Comparison of ENCODE assay signal across 9 mouse cellular contexts in genomic region chr4:99941655-99942414, GRCm38 (mm10). TPM values are rescaled to one million over a fixed set of nuclear protein-coding genes. Genes with fewer than 3 reads are reported as not detected.
DNase-seq lines count a peak whose midpoint lies in the region; ATAC-seq and TF ChIP-seq lines count a peak whose summit lies in the region.
"Had no signal": no experiment of that assay in that cellular context is flagged by ENCODE, and none has a peak within 500 bp of the region (broad histone marks: within the 10 kb centered on the region; RNA-seq: fewer than 3 reads in every experiment).

No protein-coding gene starts in this region.

- ATAC-seq in hindbrain, postnatal 0 days: peak; percentile 55; the same call in 1 of the 2 replicates
- ATAC-seq in heart, embryonic 13.5 days (ENCODE audit: extremely low read depth, insufficient number of reproducible peaks, low FRiP score, low TSS enrichment): no peak
- ATAC-seq in liver, embryonic 16.5 days (ENCODE audit: low read depth): peak; percentile 57
- ATAC-seq in granulocyte monocyte progenitor cell, adult 5-6 weeks (replicated peaks; ENCODE audit: poor library complexity, severe bottlenecking): no peak

- WGBS in hindbrain, postnatal 0 days: 75% methylated on average over 10 of the region's 10 CpGs
- WGBS in hindbrain, embryonic 10.5 days: 81% methylated on average over 10 of the region's 10 CpGs
- WGBS in heart, embryonic 13.5 days: 44% methylated on average over 10 of the region's 10 CpGs
- WGBS in liver, embryonic 16.5 days (ENCODE audit: insufficient replicate concordance): 58% methylated on average over 10 of the region's 10 CpGs

- no peak overlapping the region for H3K4me3 ChIP-seq in hindbrain, postnatal 0 days (ENCODE audit: low read length)
- no peak overlapping the region for H3K4me3 ChIP-seq in hindbrain, embryonic 10.5 days
- H3K4me3 ChIP-seq in heart, embryonic 13.5 days: no peak overlapping the region
- H3K4me3 ChIP-seq in liver, embryonic 16.5 days (ENCODE audit: low read depth, low read length): no peak overlapping the region
- H3K4me3 ChIP-seq: hindbrain, embryonic 15.5 days had no signal

- no peak overlapping the region for H3K9ac ChIP-seq in hindbrain, postnatal 0 days (replicated peaks; ENCODE audit: low read length)
- no peak overlapping the region for H3K9ac ChIP-seq in heart, embryonic 13.5 days
- no peak overlapping the region for H3K9ac ChIP-seq in liver, embryonic 16.5 days (ENCODE audit: low read depth, low read length)
- H3K9ac ChIP-seq: hindbrain, embryonic 15.5 days had no signal

- H3K36me3 ChIP-seq in hindbrain, postnatal 0 days (ENCODE audit: insufficient read depth, low read length): no peaks in the 10 kb centered on the region
- no peaks in the 10 kb centered on the region for H3K36me3 ChIP-seq in hindbrain, embryonic 10.5 days
- peaks cover 20% of the 10 kb centered on the region for H3K36me3 ChIP-seq in heart, embryonic 13.5 days
- no peaks in the 10 kb centered on the region for H3K36me3 ChIP-seq in liver, embryonic 16.5 days (ENCODE audit: control insufficient read depth, insufficient read depth)
- H3K36me3 ChIP-seq: hindbrain, embryonic 15.5 days had no signal

- no peak overlapping the region for H3K27ac ChIP-seq in hindbrain, postnatal 0 days
- H3K27ac ChIP-seq in hindbrain, embryonic 10.5 days: no peak overlapping the region
- H3K27ac ChIP-seq in heart, embryonic 13.5 days (replicated peaks): peak overlapping the region; percentile 28; the same call in 1 of the 2 replicates
- no peak overlapping the region for H3K27ac ChIP-seq in liver, embryonic 16.5 days (ENCODE audit: low read length)
- H3K27ac ChIP-seq: hindbrain, embryonic 15.5 days had no signal

- peak; percentile 49 for TF ChIP-seq CTCF in hindbrain, postnatal 0 days (IDR thresholded peaks at IDR 0.05; ENCODE audit: low read depth)

- H3K27me3 ChIP-seq in hindbrain, postnatal 0 days (ENCODE audit: insufficient read depth, low read length): no peaks in the 10 kb centered on the region
- no peaks in the 10 kb centered on the region for H3K27me3 ChIP-seq in hindbrain, embryonic 10.5 days (ENCODE audit: insufficient read depth, poor library complexity, severe bottlenecking)
- H3K27me3 ChIP-seq in heart, embryonic 13.5 days (replicated peaks): no peaks in the 10 kb centered on the region
- no peaks in the 10 kb centered on the region for H3K27me3 ChIP-seq in liver, embryonic 16.5 days (ENCODE audit: control insufficient read depth, insufficient read depth, low read depth, low read length)
- H3K27me3 ChIP-seq: hindbrain, embryonic 15.5 days had no signal

- no peaks in the 10 kb centered on the region for H3K4me1 ChIP-seq in hindbrain, postnatal 0 days (ENCODE audit: insufficient read depth, low read length)
- peaks cover 8% of the 10 kb centered on the region; the same call in 1 of the 2 replicates for H3K4me1 ChIP-seq in hindbrain, embryonic 10.5 days (replicated peaks)
- peaks cover 45% of the 10 kb centered on the region for H3K4me1 ChIP-seq in heart, embryonic 13.5 days
- H3K4me1 ChIP-seq in liver, embryonic 16.5 days (ENCODE audit: control insufficient read depth, low read depth, low read length): no peaks in the 10 kb centered on the region; the same call in none of the 2 replicates
- H3K4me1 ChIP-seq: hindbrain, embryonic 15.5 days had no signal

- no peak overlapping the region for H3K4me2 ChIP-seq in hindbrain, postnatal 0 days (ENCODE audit: low read depth, low read length)
- no peak overlapping the region for H3K4me2 ChIP-seq in heart, embryonic 13.5 days
- no peak overlapping the region for H3K4me2 ChIP-seq in liver, embryonic 16.5 days (ENCODE audit: low read depth, low read length)
- H3K4me2 ChIP-seq: hindbrain, embryonic 15.5 days had no signal

- DNase-seq in hindbrain, postnatal 0 days (ENCODE audit: low spot score): peak; percentile 66
- DNase-seq in hindbrain, embryonic 10.5 days (ENCODE audit: low spot score): no peak
- DNase-seq in ZHBTc4 (ENCODE audit: low read depth, low spot score): peak; percentile 36
- DNase-seq in c-Kit-positive CD71-positive TER-119-positive erythroid progenitor cells, embryonic 14.5 days (ENCODE audit: low spot score): no peak
- DNase-seq in spleen, postnatal 14 days (ENCODE audit: low spot score in 2 of 2): no peak

- H3K9me3 ChIP-seq in hindbrain, postnatal 0 days (ENCODE audit: low read length): no peaks in the 10 kb centered on the region
- H3K9me3 ChIP-seq in hindbrain, embryonic 10.5 days: no peaks in the 10 kb centered on the region
- H3K9me3 ChIP-seq in heart, embryonic 13.5 days: no peaks in the 10 kb centered on the region
- no peaks in the 10 kb centered on the region for H3K9me3 ChIP-seq in liver, embryonic 16.5 days (replicated peaks; ENCODE audit: control insufficient read depth, low read length)
- H3K9me3 ChIP-seq: hindbrain, embryonic 15.5 days had no signal

RNA-seq across cellular contexts. Expression of gene Itgb3bp, which starts 12.2 kb away (rescaled TPM):
- total RNA-seq in hindbrain, postnatal 0 days (2014; rRNA removed): 1.8 and 2.8 TPM in 2 replicates
- 12.7 and 13.9 TPM in 2 replicates for polyA plus RNA-seq in hindbrain, postnatal 0 days (2015; fragmentation: Nextera tagmentation; extraction: Ambion mirVana)
- polyA plus RNA-seq in hindbrain, embryonic 10.5 days (2016; fragmentation: Nextera tagmentation; extraction: Ambion mirVana): 51.8 and 56.2 TPM in 2 replicates
- polyA plus RNA-seq in heart, embryonic 13.5 days (2015; fragmentation: Nextera tagmentation; extraction: Ambion mirVana): 33.2 and 35.9 TPM in 2 replicates
- polyA plus RNA-seq in liver, embryonic 16.5 days (2015; fragmentation: Nextera tagmentation; extraction: Ambion mirVana): 11.6 and 15.1 TPM in 2 replicates
- total RNA-seq in granulocyte monocyte progenitor cell, adult 5-6 weeks (2014; fragmentation: Nextera tagmentation): 27.2 and 31.5 TPM in 2 replicates
- total RNA-seq in granulocyte monocyte progenitor cell, adult 5-6 weeks (2017): 14.0 and 18.1 TPM in 2 replicates

RNA-seq across cellular contexts. Expression of gene Pgm1, which starts 12.6 kb away (rescaled TPM):
- 124 and 125 TPM in 2 replicates for total RNA-seq in hindbrain, postnatal 0 days (2014; rRNA removed)
- 125 and 128 TPM in 2 replicates for polyA plus RNA-seq in hindbrain, postnatal 0 days (2015; fragmentation: Nextera tagmentation; extraction: Ambion mirVana)
- 61.3 and 71.8 TPM in 2 replicates for polyA plus RNA-seq in hindbrain, embryonic 10.5 days (2016; fragmentation: Nextera tagmentation; extraction: Ambion mirVana)
- polyA plus RNA-seq in heart, embryonic 13.5 days (2015; fragmentation: Nextera tagmentation; extraction: Ambion mirVana): 230 and 246 TPM in 2 replicates
- 179 and 213 TPM in 2 replicates for polyA plus RNA-seq in liver, embryonic 16.5 days (2015; fragmentation: Nextera tagmentation; extraction: Ambion mirVana)
- 24.7 and 31.5 TPM in 2 replicates for total RNA-seq in granulocyte monocyte progenitor cell, adult 5-6 weeks (2014; fragmentation: Nextera tagmentation)
- 37.9 and 49.3 TPM in 2 replicates for total RNA-seq in granulocyte monocyte progenitor cell, adult 5-6 weeks (2017)

Comparison
In these comparisons a context has a peak if more than half of its experiments do, and no peak if none do; other contexts are left out.
1. DNase-seq: peak in hindbrain, postnatal 0 days (single experiment) and ZHBTc4 (single experiment); none in hindbrain, embryonic 10.5 days (single experiment), c-Kit-positive CD71-positive TER-119-positive erythroid progenitor cells, embryonic 14.5 days (single experiment) and spleen, postnatal 14 days (0 of 2).
2. ATAC-seq: peak in hindbrain, postnatal 0 days (single experiment) and liver, embryonic 16.5 days (single experiment); none in heart, embryonic 13.5 days (single experiment) and granulocyte monocyte progenitor cell, adult 5-6 weeks (single experiment).